Mouse (Mus musculus) midbrain, embryonic 14.5 days (tissue): ENCODE measurements at regions not wholly inside any gene's neighbourhood (a gene's known extent, or its start where the extent isn't known, plus 50 kb on each side); places are given as distances from the start of the nearest gene placed in this dataset.

Source experiments
- ATAC-seq: fragments of 200-750 bp; cut with Nextera tagmentation; 2 replicates; pipeline ENCODE4 v1.8.0; 2017; ENCODE audit warnings: moderate number of reproducible peaks, moderate library complexity; ENCODE audit not compliant: low FRiP score, low TSS enrichment
- DNase-seq: peaks from one replicate; pipeline ENCODE4 v3.0.0-alpha.2; 2015
- H3K27ac ChIP-seq: fragments of 300-500 bp; sonication (generic); replicated peaks from 2 replicates; pipeline ENCODE4 v1.5.1; 2014; ENCODE audit warnings: mild to moderate bottlenecking, low read depth, low read length, moderate library complexity
- H3K27me3 ChIP-seq: fragments of 300-500 bp; sonication (generic); 2 replicates; pipeline ENCODE4 v1.6.1; 2014; ENCODE audit warnings: low read length, control low read depth, mixed read lengths; ENCODE audit not compliant: control insufficient read depth, insufficient read depth
- H3K36me3 ChIP-seq: fragments of 300-500 bp; sonication (generic); 2 replicates; pipeline ENCODE4 v1.6.1; 2014; ENCODE audit warnings: low read length, control low read depth; ENCODE audit not compliant: control insufficient read depth, insufficient read depth
- H3K4me1 ChIP-seq: fragments of 300-500 bp; sonication (generic); 2 replicates; pipeline ENCODE4 v1.6.1; 2014; ENCODE audit warnings: mild to moderate bottlenecking, antibody characterized with exemption, low read length, control low read depth; ENCODE audit not compliant: control insufficient read depth, insufficient read depth
- H3K4me2 ChIP-seq: fragments of 300-500 bp; sonication (generic); 2 replicates; pipeline ENCODE4 v1.6.1; 2014; ENCODE audit warnings: mild to moderate bottlenecking, low read length, moderate library complexity
- H3K4me3 ChIP-seq: fragments of 300-500 bp; sonication (generic); replicated peaks from 2 replicates; pipeline ENCODE4 v1.5.1; 2014; ENCODE audit warnings: low read depth, low read length
- H3K9ac ChIP-seq: fragments of 300-500 bp; sonication (generic); replicated peaks from 2 replicates; pipeline ENCODE4 v1.6.1; 2014; ENCODE audit warnings: mild to moderate bottlenecking, low read length, moderate library complexity
- H3K9me3 ChIP-seq: fragments of 300-500 bp; sonication (generic); 2 replicates; pipeline ENCODE4 v1.6.1; 2016; ENCODE audit warnings: low read length, control low read depth, mixed read lengths; ENCODE audit not compliant: control insufficient read depth
- WGBS: fragments of 180-500 bp; shearing (Covaris S2); extraction: QIAGEN DNeasy Blood & Tissue Kit; methylation state at CpG from one replicate; pipeline ENCODE4 v1.1.7; 2014; 5-methylcytosine and 5-hydroxymethylcytosine counted together

- H3K36me3 ChIP-seq = no peaks in the 10 kb centered on the region
- H3K27me3 ChIP-seq = no peaks in the 10 kb centered on the region
- peaks cover 6% of the 10 kb centered on the region; the same call in 1 of the 2 replicates for H3K4me1 ChIP-seq
- H3K27ac ChIP-seq = peak overlapping the region; percentile 38; the same call in 1 of the 2 replicates
- peak; percentile 59 for DNase-seq
- no peak overlapping the region for H3K4me3 ChIP-seq
- peak overlapping the region; percentile 6; the same call in 1 of the 2 replicates for H3K4me2 ChIP-seq
- no peaks in the 10 kb centered on the region for H3K9me3 ChIP-seq
- ATAC-seq = peak; percentile 61; the same call in 1 of the 2 replicates
- 36% methylated on average over 6 of the region's 6 CpGs for WGBS
- no peak overlapping the region for H3K9ac ChIP-seq
Observed at GRCm38 (mm10) chr11:18495108-18495757, 523.6 kb downstream of the Meis1 start.

GRCm38 (mm10) chr11:18493981-18494380 lies 524.8 kb downstream of the Meis1 start:
- no peak overlapping the region for H3K4me3 ChIP-seq
- no peak overlapping the region for H3K4me2 ChIP-seq
- H3K27me3 ChIP-seq = no peaks in the 10 kb centered on the region
- no peak overlapping the region for H3K27ac ChIP-seq
- ATAC-seq (no peak), DNase-seq (no peak)
- no peaks in the 10 kb centered on the region for H3K36me3 ChIP-seq
- peaks cover 6% of the 10 kb centered on the region; the same call in 1 of the 2 replicates for H3K4me1 ChIP-seq
- 61% methylated on average over 5 of the region's 5 CpGs for WGBS
- no peak overlapping the region for H3K9ac ChIP-seq
- H3K9me3 ChIP-seq = no peaks in the 10 kb centered on the region

GRCm38 (mm10) chr11:18493086-18493485 lies 525.7 kb downstream of the Meis1 start:
- no peak overlapping the region for H3K4me3 ChIP-seq
- 32% methylated on average over 2 of the region's 2 CpGs for WGBS
- no peak overlapping the region for H3K27ac ChIP-seq
- peaks cover 6% of the 10 kb centered on the region; the same call in 1 of the 2 replicates for H3K4me1 ChIP-seq
- no peaks in the 10 kb centered on the region for H3K36me3 ChIP-seq
- ATAC-seq = no peak
- no peak overlapping the region for H3K4me2 ChIP-seq
- H3K9me3 ChIP-seq = no peaks in the 10 kb centered on the region
- no peak for DNase-seq
- no peak overlapping the region for H3K9ac ChIP-seq
- H3K27me3 ChIP-seq = no peaks in the 10 kb centered on the region

GRCm38 (mm10) chr11:18489517-18490256 lies 529.1 kb downstream of the Meis1 start:
- H3K4me1 ChIP-seq = peaks cover 3% of the 10 kb centered on the region; the same call in 1 of the 2 replicates
- no peak overlapping the region for H3K4me2 ChIP-seq
- H3K9me3 ChIP-seq = no peaks in the 10 kb centered on the region
- ATAC-seq (no peak), DNase-seq (no peak)
- WGBS = 73% methylated on average over 9 of the region's 9 CpGs
- H3K27me3 ChIP-seq = no peaks in the 10 kb centered on the region
- H3K27ac ChIP-seq = no peak overlapping the region
- no peak overlapping the region for H3K4me3 ChIP-seq
- no peak overlapping the region for H3K9ac ChIP-seq
- no peaks in the 10 kb centered on the region for H3K36me3 ChIP-seq

- Histone ChIP-seq H3K27me3 (no peaks in the 10 kb centered on the region), H3K27ac (no peak overlapping the region), H3K9me3 (no peaks in the 10 kb centered on the region), H3K36me3 (no peaks in the 10 kb centered on the region), H3K4me1 (no peaks in the 10 kb centered on the region), H3K4me3 (no peak overlapping the region), H3K9ac (no peak overlapping the region), H3K4me2 (no peak overlapping the region)
- ATAC-seq (no peak), DNase-seq (no peak)
Observed at GRCm38 (mm10) chr11:18478841-18479240, 525.2 kb upstream of the Etaa1 start.

- DNase-seq (no peak), ATAC-seq (no peak)
- Histone ChIP-seq H3K9me3 (no peaks in the 10 kb centered on the region), H3K27ac (no peak overlapping the region), H3K4me2 (no peak overlapping the region), H3K9ac (no peak overlapping the region), H3K36me3 (no peaks in the 10 kb centered on the region), H3K27me3 (no peaks in the 10 kb centered on the region), H3K4me3 (no peak overlapping the region), H3K4me1 (no peaks in the 10 kb centered on the region)
- WGBS = 80% methylated on average over 3 of the region's 3 CpGs
Observed at GRCm38 (mm10) chr11:18451271-18451670, 497.6 kb upstream of the Etaa1 start.

- H3K4me1 ChIP-seq = no peaks in the 10 kb centered on the region
- H3K9me3 ChIP-seq = no peaks in the 10 kb centered on the region
- H3K36me3 ChIP-seq = no peaks in the 10 kb centered on the region
- H3K27ac ChIP-seq = no peak overlapping the region
- H3K27me3 ChIP-seq = no peaks in the 10 kb centered on the region
- 80% methylated on average over 1 of the region's 1 CpGs for WGBS
- H3K4me3 ChIP-seq = no peak overlapping the region
- DNase-seq (no peak), ATAC-seq (no peak)
- no peak overlapping the region for H3K4me2 ChIP-seq
- no peak overlapping the region for H3K9ac ChIP-seq
Observed at GRCm38 (mm10) chr11:18448879-18449278, 495.2 kb upstream of the Etaa1 start.

- 87% methylated on average over 8 of the region's 8 CpGs for WGBS
Observed at GRCm38 (mm10) chr11:18444600-18444999, 490.9 kb upstream of the Etaa1 start.

GRCm38 (mm10) chr11:18444101-18444500 lies 490.4 kb upstream of the Etaa1 start:
- ATAC-seq (no peak), DNase-seq (no peak)
- Histone ChIP-seq H3K4me3 (no peak overlapping the region), H3K9ac (no peak overlapping the region), H3K4me1 (no peaks in the 10 kb centered on the region), H3K27me3 (no peaks in the 10 kb centered on the region), H3K27ac (no peak overlapping the region), H3K4me2 (no peak overlapping the region), H3K36me3 (no peaks in the 10 kb centered on the region), H3K9me3 (no peaks in the 10 kb centered on the region)
- WGBS = 67% methylated on average over 5 of the region's 5 CpGs

More at GRCm38 (mm10) chr11:18444600-18444999, 490.9 kb upstream of the Etaa1 start:
- Histone ChIP-seq H3K4me2 (no peak overlapping the region), H3K4me3 (no peak overlapping the region), H3K9me3 (no peaks in the 10 kb centered on the region), H3K27me3 (no peaks in the 10 kb centered on the region), H3K4me1 (no peaks in the 10 kb centered on the region), H3K27ac (no peak overlapping the region), H3K36me3 (no peaks in the 10 kb centered on the region), H3K9ac (no peak overlapping the region)
- ATAC-seq (no peak), DNase-seq (no peak)
